Mouse (Mus musculus) fibroblast of lung, adult 2 months (primary cell): ENCODE data around the gene Gm8439.

Experiments
- DNase-seq: peaks from one replicate; pipeline ENCODE4 v3.0.0-alpha.2; 2011; ENCODE audit warnings: low read depth

Gene Gm8439

GRCm38 (mm10) chr4:120612304-120613080 is 23.9 kb downstream of the Gm8439 start:
- DNase-seq = no peak

GRCm38 (mm10) chr4:120613691-120614329 is 25.3 kb downstream of the Gm8439 start:
- DNase-seq = peak; percentile 10

GRCm38 (mm10) chr4:120614644-120615043 is 26.1 kb downstream of the Gm8439 start:
- DNase-seq = no peak

GRCm38 (mm10) chr4:120615528-120616081 is 27.1 kb downstream of the Gm8439 start:
- no peak for DNase-seq

GRCm38 (mm10) chr4:120616199-120617025 is 27.9 kb downstream of the Gm8439 start:
- DNase-seq = no peak

- no peak for DNase-seq
Measured at GRCm38 (mm10) chr4:120627728-120628127, 39.2 kb downstream of the Gm8439 start.

GRCm38 (mm10) chr4:120630218-120630931 is 41.8 kb downstream of the Gm8439 start:
- no peak for DNase-seq

- DNase-seq = no peak
Measured at GRCm38 (mm10) chr4:120631828-120632227, 43.3 kb downstream of the Gm8439 start.

GRCm38 (mm10) chr4:120635351-120635750 is 46.8 kb downstream of the Gm8439 start:
- no peak for DNase-seq

- DNase-seq = no peak
Measured at GRCm38 (mm10) chr4:120641946-120642345, 53.4 kb downstream of the Gm8439 start.

- no peak for DNase-seq
Measured at GRCm38 (mm10) chr4:120643899-120644298, 55.4 kb downstream of the Gm8439 start.

- DNase-seq = no peak
Measured at GRCm38 (mm10) chr4:120649369-120650207, 61.0 kb downstream of the Gm8439 start.

- DNase-seq = no peak
Measured at GRCm38 (mm10) chr4:120650208-120650592, 61.7 kb downstream of the Gm8439 start.

GRCm38 (mm10) chr4:120655898-120656297 is 67.4 kb downstream of the Gm8439 start:
- no peak for DNase-seq
